Mouse (Mus musculus) layer of hippocampus, postnatal 10 days (tissue): ENCODE measurements at regions not wholly inside any gene's neighbourhood (a gene's known extent, or its start where the extent isn't known, plus 50 kb on each side); places are given as distances from the start of the nearest gene placed in this dataset.
A peak's percentile ranks its signal among the peaks of the same experiment; 100 is the strongest.

ENCODE experiments used
- DNase-seq, 2 experiments: peaks; one replicate each; pipeline ENCODE4 v3.0.0; 2021; ENCODE audit warnings: low spot score in 2 of 2

DNA sequence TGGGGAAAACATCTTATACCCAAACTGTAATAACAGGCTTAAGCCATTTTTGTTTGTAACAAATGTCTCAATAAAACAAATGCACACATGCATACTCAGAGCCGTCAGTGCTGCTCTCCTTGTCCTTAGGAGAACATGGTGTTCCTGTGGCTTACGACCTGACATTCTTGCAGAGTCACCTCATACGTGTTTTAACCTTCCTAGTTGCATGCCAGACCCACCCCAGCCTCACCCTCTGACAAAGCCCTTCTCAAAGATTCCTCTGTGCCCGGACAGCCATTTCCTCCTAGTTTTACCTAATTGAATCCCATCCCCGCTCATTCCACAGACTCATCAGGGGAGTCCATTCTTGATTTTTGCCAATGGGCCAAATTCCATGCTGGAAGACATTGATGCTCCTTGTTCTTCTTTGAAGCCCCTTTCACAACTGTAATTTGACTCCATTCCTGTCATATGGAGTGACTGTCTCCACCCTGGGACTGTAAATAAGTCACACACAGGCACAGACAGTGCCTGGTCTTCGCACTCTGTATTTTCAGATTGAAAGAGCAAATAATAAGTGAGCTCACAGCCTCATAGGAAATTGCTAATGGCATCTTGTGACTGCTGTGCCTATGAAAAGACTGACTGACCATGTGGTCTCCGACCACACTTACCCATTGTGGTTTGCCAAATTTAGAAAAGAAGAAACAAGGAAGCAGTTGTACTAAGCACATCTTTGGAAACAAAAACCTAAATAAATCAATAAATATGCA lies 206.6 kb upstream of the Gmds start:
- peak in 1 of 2 experiments; percentile 12 for DNase-seq

DNA sequence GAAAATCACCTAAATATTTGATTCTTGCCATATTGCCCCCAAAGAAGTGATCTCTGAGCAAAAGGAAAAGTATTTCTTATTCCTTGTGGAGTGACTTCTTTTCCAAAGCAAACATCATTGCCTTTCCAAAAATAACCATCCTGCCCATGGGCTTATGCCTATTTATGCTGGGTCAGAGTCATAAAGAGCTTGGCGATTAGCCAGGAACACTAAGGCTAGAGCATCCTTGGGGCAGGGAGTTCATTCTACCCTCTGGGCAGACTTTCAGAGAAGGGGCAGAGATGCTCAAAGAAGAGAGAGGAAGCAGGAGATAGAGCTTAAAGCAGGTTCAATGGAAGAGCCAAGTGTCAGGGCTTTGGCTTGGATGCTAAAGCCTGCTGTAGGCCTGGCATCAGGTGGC lies 203.1 kb upstream of the Gmds start:
- no peak for DNase-seq

DNA sequence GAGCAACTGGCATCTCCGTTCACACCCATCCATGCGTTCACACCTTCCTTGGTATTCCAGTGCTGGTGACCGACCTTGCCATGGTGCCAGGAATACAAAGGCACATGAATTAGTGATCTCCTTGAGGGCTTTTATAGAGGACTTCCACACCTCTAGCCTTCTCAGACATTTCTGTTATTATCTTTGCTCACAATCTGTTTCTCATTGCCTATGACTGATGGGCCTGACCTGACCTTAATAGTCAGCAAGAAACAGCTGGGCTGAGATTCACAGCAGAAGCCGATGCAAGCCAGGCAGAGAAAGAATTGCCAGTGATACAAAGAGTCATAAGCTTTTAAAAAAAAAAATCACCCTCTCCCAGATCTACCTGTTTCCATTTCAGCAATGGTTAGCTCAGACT lies 197.7 kb upstream of the Gmds start:
- no peak for DNase-seq

DNA sequence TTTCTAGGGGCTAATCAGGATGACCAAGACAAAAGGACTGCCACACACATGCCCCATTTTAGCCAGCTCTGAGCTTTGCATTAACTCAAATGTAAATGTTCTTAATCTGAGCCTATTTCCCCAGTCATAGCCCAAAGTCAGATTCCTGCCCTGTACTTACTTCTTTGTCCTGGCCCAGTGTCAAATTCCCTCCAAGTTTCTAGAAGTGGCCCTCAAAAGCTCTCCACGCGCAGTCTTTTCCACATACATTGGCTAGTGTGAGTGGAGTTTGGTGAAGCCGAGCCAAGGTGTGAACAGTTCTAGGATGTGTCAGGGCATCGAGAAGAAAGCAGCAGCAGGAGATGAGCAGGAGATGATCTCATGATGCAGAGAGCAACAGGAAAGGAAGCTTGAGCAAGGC lies 197.1 kb upstream of the Gmds start:
- no peak for DNase-seq

DNA sequence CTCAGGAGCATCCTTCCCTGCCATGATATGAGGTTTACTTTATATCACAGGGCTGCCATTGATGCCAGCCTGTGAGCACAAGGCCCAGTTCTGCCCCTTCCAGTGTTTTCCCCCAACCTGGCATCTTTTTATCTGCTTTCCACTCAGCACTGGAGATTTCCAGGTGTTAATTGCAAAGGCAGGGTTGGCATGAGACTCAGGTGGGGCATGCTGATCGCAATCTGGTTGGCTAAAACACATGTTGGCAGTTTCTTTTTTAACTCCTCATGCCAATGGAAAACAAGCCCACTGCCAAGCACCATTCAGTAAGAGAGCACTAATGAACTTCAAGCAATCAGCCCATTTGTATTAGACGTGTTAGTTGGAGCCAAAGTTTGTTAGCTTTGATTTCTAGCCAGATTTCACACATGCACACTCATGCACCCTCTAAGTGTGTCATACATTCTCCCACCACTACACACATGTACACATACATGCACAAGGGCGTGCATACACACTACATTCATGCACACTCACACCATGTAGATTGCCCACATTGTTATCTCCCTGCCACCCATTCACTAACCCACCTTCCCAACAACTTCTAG lies 192.5 kb upstream of the Gmds start:
- DNase-seq: peak; percentile 32 to 46

DNA sequence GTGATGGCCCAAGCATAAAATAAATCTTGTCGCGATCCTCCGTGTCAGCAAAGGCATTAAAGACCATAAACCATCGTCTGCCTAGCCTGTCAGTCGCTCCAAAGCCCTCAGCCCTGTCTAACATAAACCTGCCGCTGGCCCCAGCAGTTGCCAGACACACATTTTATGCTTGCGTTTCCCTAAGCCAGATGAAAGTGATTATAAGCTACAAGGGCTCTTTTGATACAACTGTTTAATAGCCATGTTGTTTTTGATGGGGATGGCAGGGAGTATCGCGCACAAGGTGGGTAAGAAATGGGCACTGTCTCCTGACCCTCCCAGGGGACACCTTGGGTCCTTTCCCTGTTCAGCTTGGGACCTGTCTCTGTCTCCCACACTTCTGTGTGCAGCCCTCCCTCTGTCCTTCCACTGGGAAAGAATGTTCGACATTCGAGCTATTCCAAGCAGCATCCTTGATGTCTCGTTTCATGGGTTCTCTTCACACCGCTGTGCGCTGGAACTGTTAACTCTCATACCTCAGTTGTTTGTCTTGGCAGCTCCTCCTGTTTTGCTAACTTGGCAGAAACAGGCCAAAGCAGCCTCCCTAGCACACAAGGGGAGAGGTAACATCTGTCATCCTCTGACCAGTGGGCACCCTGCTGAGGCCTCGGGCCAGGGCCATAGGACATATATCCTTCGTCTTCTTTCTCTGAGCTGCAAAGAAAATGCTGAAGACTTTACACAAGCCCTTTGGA lies 180.2 kb upstream of the Gmds start:
- DNase-seq: no peak

DNA sequence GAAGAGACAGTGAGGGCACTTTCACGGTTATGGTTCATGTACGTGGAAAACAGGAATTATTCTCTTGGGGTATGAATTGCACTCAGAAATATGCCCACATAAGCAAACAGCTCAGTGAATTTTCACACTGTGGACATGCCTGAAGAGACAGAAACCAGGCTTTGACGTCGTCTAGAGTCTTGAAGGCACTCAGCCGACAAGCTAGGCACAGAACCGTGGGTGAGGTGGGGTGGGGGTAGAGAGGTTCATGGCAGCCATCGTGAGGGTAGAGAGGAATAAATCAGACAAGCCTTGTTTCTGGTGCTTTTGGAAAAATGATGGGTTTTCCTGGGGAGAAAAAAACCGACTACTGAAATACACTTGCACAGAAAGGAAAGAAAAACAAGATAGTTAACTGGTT lies 179.0 kb upstream of the Gmds start:
- DNase-seq: no peak

DNA sequence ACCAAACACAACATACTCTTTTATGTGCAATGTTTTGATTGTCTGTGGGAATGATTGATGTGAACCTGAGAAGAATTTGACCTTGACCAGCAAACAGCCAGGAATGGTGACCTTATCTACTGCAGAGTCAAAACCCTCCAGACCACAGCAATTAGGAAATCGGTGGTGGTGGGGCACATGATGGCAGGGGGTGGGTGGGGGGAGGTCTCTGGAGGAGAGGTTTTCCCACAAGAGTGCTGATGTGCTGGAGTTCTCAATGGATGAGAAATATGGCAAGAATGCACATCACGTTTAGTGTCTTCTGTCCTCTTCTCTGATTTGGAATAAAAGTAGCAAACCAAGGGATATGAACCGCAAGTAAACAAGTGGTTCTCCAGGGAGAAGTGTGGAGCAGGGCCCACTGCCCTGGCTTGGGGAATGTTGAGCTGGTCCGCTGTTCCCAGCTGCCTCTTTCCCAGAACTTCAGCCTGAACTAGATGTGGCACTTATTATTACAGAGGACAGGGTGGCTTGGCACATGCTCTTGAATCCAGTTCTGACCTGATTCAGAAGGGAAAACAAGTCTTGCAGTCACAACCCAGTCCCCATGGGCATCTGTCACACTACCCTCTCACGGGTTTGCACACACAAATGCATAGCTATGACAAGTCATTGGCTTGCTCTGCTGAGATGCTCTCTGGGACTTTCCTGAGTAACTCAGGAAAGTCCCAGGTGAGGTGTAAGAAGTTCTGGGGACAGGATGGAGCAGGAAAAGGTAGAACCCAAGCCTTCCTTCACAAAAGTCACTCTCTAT lies 170.9 kb upstream of the Gmds start:
- no peak for DNase-seq

DNA sequence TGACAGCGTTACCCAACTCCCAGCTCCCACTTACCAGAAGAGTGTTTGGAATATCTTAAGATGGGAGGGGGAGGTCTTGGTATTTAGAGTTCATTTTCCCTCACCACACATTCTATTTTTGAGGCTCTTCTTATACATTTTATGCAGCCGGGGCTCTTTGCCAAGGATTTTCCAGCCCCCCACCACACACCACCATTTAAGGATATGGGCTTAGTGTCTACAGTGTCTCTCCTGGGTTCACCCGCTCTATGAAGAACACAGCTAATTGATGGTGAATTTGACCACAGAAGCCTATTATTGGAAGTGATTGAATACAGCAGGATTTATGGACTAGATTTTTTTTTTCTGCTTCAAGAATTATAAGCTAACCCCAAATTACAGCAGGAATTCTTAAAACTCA lies 169.9 kb upstream of the Gmds start:
- DNase-seq: no peak

DNA sequence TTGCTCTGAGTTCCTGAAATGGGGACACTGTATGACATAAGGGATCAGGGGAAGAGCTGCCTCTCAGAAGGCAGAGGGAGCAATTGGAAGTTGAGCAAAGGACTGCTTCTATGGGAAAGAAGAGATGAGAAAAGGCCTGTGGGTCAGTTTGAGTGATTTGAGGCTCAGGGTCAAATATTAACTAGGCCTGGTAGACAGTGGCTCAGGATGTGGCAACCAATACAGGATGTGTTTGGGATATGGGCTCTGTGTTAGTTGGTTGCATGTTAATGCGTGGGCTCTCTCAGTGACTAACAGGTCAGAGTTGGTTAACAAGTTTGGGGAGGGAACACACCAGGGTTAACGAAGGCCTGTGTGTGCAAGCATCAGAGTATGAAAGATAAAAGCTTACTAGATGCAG lies 169.3 kb upstream of the Gmds start:
- DNase-seq: no peak

DNA sequence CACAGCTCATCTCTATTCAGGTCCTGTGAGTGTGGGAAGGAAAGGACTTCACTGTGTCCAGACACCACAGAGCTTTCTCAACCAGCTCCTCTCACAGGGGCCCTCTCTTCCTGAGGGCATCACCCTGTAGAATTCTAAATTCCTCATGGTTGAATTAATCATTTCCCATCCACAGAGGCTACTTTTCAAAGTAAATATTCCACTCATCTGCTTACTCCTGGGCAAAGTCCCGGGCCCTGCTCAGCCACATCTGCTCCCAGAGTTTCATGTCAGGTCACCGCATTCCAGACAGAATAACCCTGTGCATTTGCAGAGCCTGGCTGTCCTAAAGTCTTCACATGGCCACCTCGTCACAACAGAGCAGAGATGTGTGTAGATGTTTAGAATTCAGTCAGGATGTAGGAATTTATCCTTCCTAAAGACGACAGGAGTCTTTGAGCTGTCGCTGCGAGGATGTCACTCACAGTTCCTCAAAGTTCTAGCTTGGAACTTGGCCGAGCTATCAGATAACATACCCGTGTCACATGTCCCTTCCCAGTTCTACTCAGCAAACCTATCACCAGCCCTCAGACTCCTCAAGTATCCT lies 159.8 kb upstream of the Gmds start:
- no peak for DNase-seq

DNA sequence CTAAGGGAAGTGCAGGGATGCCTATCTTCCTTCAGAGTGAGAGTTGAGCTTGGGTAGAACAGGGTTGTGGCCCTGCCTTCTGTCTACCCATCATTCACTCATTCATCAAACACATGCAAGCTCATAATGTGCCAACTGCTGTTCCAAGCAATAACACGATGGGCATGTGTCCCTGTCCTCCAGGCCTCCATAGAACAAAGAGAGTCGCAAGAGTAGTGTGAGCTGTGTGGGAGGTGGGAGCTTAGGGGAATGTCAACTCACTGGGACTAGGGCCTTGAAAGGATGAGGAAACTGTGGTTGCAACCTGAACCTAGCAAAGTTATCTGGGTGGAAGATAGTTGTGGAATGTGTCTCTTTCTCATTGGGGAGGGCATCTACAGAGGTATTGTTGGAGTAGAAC lies 157.7 kb upstream of the Gmds start:
- DNase-seq: no peak

DNA sequence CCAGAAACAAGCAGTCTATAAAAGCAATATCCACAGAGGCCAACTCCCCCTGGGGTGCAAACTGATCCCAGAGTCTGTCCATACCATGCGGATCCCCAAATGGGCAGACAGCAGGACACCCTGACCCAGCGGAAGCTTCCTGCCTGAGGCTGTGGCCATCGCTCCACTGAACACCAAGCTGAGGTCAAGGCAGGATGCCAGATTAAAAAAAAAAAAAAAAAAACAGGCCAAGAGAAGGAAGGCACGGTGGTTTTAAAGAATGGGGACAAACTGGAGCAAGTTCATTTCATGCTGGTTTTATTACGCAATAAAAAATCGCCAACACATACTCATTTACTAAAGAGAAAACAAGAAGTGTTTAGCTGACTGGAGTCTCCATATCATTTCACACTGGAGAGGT lies 156.5 kb upstream of the Gmds start:
- DNase-seq: no peak

DNA sequence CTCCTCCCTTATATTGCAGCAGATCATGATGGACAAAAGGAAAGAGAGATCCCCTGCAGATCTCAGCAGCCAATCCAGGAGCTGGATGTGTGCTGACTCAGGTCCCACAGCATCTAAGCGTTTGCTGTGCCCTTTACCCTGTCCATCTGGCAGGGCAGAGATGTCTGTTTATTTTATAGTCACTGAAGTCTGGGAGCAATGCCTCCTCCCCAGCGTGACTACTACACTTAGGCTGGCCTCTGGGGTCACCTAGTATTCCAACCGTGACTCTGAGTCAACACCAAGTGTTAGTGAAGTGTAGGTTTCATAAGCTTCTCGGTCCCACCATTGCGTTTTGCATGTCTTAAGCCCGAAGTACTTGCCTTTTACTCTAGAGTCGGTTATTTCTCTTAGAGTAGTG lies 155.3 kb upstream of the Gmds start:
- DNase-seq: no peak

DNA sequence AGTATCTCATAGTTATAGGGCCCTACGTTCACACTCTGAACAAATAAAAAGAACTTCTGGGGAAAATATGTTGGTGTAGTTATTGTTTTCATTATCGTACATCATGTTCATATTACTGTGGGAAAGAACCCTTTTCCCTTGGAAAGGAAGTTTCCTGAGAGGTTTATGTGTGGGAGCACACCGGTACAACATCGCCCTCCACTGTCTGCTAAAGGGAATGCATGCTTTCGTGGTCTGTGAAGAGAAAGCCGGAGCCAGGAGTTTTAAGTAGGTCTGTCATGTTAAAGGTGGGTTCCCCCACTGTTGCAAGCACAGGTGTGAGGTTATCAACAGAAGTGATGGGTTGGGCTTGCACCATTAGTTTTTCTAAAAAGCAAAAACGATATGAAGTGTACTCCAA lies 154.8 kb upstream of the Gmds start:
- peak; percentile 79 to 80 for DNase-seq

DNA sequence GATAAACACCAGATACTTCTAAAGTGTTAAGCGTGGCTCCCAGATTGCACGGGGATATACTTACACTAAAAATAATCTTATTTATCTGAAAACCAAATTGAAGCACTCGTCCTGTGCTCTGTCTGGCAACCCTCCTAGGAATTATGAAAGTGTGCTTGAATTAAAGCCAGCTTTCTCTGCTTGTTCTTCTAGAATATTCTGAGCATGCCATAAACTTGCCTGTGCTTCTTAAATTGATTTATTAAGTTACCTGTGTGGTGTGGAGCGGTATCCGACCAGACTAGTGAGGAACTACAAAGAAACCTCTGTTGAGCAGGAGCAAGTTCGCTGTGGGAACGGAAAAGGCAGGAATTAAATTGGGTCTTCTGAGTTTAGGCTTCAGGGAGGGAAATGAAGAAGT lies 154.0 kb upstream of the Gmds start:
- DNase-seq: no peak

DNA sequence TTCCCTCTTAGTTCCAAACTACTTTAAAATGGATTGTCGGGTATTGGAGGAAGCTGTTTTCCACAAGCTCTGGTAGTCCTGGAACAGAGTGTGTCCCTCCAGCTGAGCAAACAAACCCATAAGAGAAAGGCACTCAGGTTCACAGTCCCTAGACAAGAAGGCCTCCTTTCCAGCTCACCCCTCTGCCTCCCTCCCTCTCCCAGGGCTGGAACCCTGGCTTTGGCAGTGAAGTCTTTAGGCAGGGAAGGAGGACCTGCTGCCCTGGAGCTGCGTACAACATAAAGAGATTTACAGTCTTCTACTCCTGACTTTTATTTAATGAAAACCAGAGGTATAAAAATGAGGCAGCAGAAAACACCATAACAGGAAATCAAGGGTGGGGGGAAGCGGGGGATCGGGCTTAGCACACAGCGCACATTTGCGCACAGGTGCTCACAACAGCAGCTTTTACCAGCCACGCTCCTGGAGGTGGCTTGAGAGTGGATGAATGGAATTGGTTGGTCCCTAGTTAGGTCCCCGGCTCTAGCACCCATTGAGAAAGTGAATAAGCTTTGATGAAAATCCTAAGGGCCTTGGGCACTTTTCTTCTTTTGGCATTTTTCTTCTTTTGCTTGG lies 143.0 kb upstream of the Gmds start:
- DNase-seq: no peak

DNA sequence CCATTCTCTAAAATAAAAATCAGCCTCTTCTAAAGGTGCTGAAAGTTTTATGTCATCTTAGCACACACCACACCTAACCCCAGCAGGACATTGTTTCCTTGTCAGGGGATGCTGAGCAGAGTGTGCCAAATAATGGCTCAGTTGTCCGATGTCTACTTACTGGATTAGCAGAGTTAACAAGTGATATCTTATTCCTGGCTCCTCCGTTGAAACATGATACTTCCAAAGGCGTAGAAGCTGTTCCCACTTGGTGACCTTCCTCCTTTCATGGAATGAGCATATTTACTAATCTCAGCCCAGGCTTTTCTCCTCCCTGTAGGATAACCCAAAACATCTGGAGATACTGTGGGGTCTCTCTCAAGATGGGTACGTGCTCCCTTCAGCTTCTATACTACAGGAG lies 141.5 kb upstream of the Gmds start:
- DNase-seq: no peak

DNA sequence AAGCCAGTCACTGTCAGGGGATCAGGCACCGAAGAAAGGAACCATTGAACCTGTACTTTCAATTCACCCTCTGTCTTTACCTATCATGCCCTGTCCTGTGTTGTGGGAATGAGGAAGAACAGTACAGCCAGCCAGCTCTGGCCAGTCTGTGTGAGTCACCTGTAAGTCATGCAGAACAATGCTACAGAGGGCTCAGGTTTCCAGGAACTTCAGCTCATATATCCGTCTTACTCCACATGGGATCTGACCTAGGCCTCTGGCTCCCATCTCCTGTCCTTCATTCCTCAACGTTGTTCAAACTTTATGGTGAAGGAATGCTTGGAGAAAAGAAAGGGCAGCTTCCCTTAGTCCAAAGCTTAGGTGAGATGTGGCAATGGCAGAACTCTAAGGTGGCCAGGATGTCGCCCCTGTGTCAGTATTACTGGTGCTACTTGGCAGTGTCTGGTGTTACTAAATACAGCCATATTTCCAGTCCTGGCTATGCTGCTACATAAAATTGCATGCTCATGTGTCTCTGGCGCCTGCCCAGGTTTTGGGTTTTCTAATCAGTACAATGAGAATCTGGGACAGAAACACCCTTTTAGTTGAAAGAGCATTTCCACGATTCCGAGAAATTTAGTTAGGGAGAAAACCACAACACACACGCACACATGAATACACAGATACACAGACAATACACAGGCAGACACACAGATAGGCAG lies 140.7 kb upstream of the Gmds start:
- peak; percentile 37 to 67 for DNase-seq

DNA sequence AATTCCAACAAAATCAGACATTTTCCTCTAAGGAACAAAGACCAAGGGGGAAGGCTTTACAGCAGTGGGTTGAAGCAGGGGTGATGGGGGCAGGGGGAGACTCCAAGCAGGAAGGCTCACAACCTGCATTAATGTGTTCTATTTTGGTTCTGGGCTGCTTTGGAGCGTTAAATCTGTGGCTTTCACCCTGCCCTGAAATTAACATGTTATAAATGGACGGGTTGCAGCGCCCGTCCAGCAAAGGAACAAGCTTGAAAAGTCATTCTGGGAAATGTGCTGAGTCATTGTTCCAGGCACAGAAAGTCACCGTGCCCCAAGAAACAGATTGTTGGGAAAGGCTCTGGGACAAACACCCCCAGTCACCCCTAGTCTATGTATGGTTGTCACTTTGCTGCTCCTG lies 127.2 kb upstream of the Gmds start:
- DNase-seq: no peak
